Mouse (Mus musculus) MEL (cell line): ENCODE data around the gene Adamts18. TPM values are rescaled to one million over a fixed set of nuclear protein-coding genes. Genes with fewer than 3 reads are reported as not detected.

Experiments used
- DNase-seq: peaks from one replicate; pipeline ENCODE4 v3.0.0; 2011; ENCODE audit warnings: low read depth, low spot score
- H3K27ac ChIP-seq: 2 replicates; pipeline ENCODE4 v1.5.1; 2012; ENCODE audit warnings: low read depth, mild to moderate bottlenecking, control low read depth, low read length, moderate library complexity; ENCODE audit not compliant: control insufficient read depth
- H3K27me3 ChIP-seq, 2 experiments: fragments of 150-350 bp in 1 of 2; sonication (generic) in 1 of 2; 2 replicates each; pipeline ENCODE4 v1.6.1; 2012; ENCODE audit warnings: low read length in 2 of 2, mild to moderate bottlenecking in 2 of 2, improper control_type of control experiment in 1 of 2, moderate library complexity in 1 of 2; ENCODE audit not compliant: insufficient read depth in 2 of 2, control insufficient read depth in 1 of 2
- H3K36me3 ChIP-seq, 2 experiments: 2 replicates each; pipeline ENCODE4 v1.6.1; 2012 to 2014; ENCODE audit warnings: low read length in 2 of 2, improper control_type of control experiment in 1 of 2, inconsistent platforms in 1 of 2, mild to moderate bottlenecking in 1 of 2; ENCODE audit not compliant: insufficient read depth in 2 of 2, control insufficient read depth in 1 of 2
- H3K4me1 ChIP-seq, 2 experiments: fragments of 150-350 bp in 1 of 2; sonication (generic) in 1 of 2; 2 replicates each; pipeline ENCODE4 v1.6.1; 2012; ENCODE audit warnings: low read length in 2 of 2, improper control_type of control experiment in 1 of 2, mild to moderate bottlenecking in 1 of 2; ENCODE audit not compliant: insufficient read depth in 2 of 2, control insufficient read depth in 1 of 2
- H3K4me3 ChIP-seq, 2 experiments: fragments of 150-350 bp in 1 of 2; sonication (generic) in 1 of 2; 2 replicates each; pipeline ENCODE4 v1.5.1; 2012; ENCODE audit warnings: low read depth in 2 of 2, low read length in 2 of 2, mild to moderate bottlenecking in 2 of 2, moderate library complexity in 2 of 2, control low read depth in 1 of 2, improper control_type of control experiment in 1 of 2; ENCODE audit not compliant: control insufficient read depth in 1 of 2, insufficient read depth in 1 of 2
- H3K79me2 ChIP-seq: 2 replicates; pipeline ENCODE4 v1.6.1; 2012; ENCODE audit warnings: mild to moderate bottlenecking, low read length, moderate library complexity; ENCODE audit not compliant: control insufficient read depth, poor library complexity, insufficient read depth
- H3K9ac ChIP-seq: 2 replicates; pipeline ENCODE4 v1.6.1; 2012; ENCODE audit warnings: low read depth, mild to moderate bottlenecking, control low read depth, low read length, moderate library complexity; ENCODE audit not compliant: control insufficient read depth, poor library complexity, severe bottlenecking
- H3K9me3 ChIP-seq: fragments of 150-350 bp; sonication (generic); replicated peaks from 2 replicates; pipeline ENCODE4 v1.6.1; 2012; ENCODE audit warnings: mild to moderate bottlenecking, low read length, improper control_type of control experiment, moderate library complexity; ENCODE audit not compliant: insufficient read depth
- CHD2 ChIP-seq: IDR thresholded peaks from 2 replicates; pipeline ENCODE4 v1.6.1; 2011; ENCODE audit warnings: low read length, improper control_type of control experiment
- CTCF ChIP-seq, 3 experiments: IDR thresholded peaks in 2 of 3; conservative IDR thresholded peaks in 1 of 3; 2 replicates each; pipeline ENCODE4 v1.5.1; 2011 to 2012; ENCODE audit warnings: low read length in 3 of 3, low read depth in 2 of 3, mild to moderate bottlenecking in 2 of 3, improper control_type of control experiment in 1 of 3, inconsistent platforms in 1 of 3, mixed read lengths in 1 of 3, moderate library complexity in 1 of 3; ENCODE audit not compliant: control insufficient read depth in 1 of 3, insufficient read depth in 1 of 3, poor library complexity in 1 of 3, severe bottlenecking in 1 of 3
- E2F4 ChIP-seq: IDR thresholded peaks from 2 replicates; pipeline ENCODE4 v1.6.1; 2011; ENCODE audit warnings: low read depth, low read length, improper control_type of control experiment, borderline replicate concordance
- GATA1 ChIP-seq: IDR thresholded peaks from 2 replicates; pipeline ENCODE4 v1.6.1; 2011; ENCODE audit warnings: low read depth, low read length, improper control_type of control experiment
- KAT2A ChIP-seq: conservative IDR thresholded peaks from 2 replicates; pipeline ENCODE4 v1.6.1; 2012; ENCODE audit warnings: low read depth, low read length, improper control_type of control experiment, inconsistent platforms
- MEF2A ChIP-seq: IDR thresholded peaks from 2 replicates; pipeline ENCODE4 v1.6.1; 2014; ENCODE audit warnings: low read depth, mild to moderate bottlenecking, inconsistent platforms, low read length, improper control_type of control experiment; ENCODE audit not compliant: poor library complexity, insufficient replicate concordance, severe bottlenecking; ENCODE audit errors: extremely low read depth
- MYC ChIP-seq: IDR thresholded peaks from 2 replicates; pipeline ENCODE4 v1.6.1; 2011; ENCODE audit warnings: low read depth, mild to moderate bottlenecking, low read length, improper control_type of control experiment, moderate library complexity
- NELFE ChIP-seq: IDR thresholded peaks from 2 replicates; pipeline ENCODE4 v1.6.1; 2011; ENCODE audit warnings: low read depth, low read length, improper control_type of control experiment
- POLR2A ChIP-seq, 2 experiments: IDR thresholded peaks; 2 replicates each; pipeline ENCODE4 v1.6.1; 2011 to 2012; ENCODE audit warnings: low read length in 2 of 2, mild to moderate bottlenecking in 2 of 2, control low read depth in 1 of 2, improper control_type of control experiment in 1 of 2, low read depth in 1 of 2, moderate library complexity in 1 of 2; ENCODE audit not compliant: control insufficient read depth in 1 of 2, insufficient read depth in 1 of 2, poor library complexity in 1 of 2
- POLR2AphosphoS2 ChIP-seq: IDR thresholded peaks from 2 replicates; pipeline ENCODE4 v1.6.1; 2011; ENCODE audit warnings: low read length, improper control_type of control experiment
- RAD21 ChIP-seq: IDR thresholded peaks from 2 replicates; pipeline ENCODE4 v1.6.1; 2011; ENCODE audit warnings: mild to moderate bottlenecking, low read depth, low read length, improper control_type of control experiment
- RCOR1 ChIP-seq: IDR thresholded peaks from 2 replicates; pipeline ENCODE4 v1.6.1; 2012; ENCODE audit warnings: low read depth, mild to moderate bottlenecking, inconsistent platforms, low read length, improper control_type of control experiment
- UBTF ChIP-seq: IDR thresholded peaks from 2 replicates; pipeline ENCODE4 v1.6.1; 2012; ENCODE audit warnings: low read depth, mild to moderate bottlenecking, inconsistent platforms, low read length, improper control_type of control experiment, moderate library complexity, borderline replicate concordance; ENCODE audit not compliant: insufficient read depth
- USF2 ChIP-seq, 2 experiments: IDR thresholded peaks; 2 replicates each; pipeline ENCODE4 v1.6.1; 2011 to 2012; ENCODE audit warnings: improper control_type of control experiment in 2 of 2, low read length in 2 of 2, borderline replicate concordance in 1 of 2, inconsistent platforms in 1 of 2, low read depth in 1 of 2, mild to moderate bottlenecking in 1 of 2; ENCODE audit not compliant: insufficient read depth in 1 of 2
- ZC3H11A ChIP-seq: IDR thresholded peaks from 2 replicates; pipeline ENCODE4 v1.6.1; 2012; ENCODE audit warnings: low read depth, mild to moderate bottlenecking, inconsistent platforms, low read length, improper control_type of control experiment
- ZKSCAN1 ChIP-seq: IDR thresholded peaks from 2 replicates; pipeline ENCODE4 v1.6.1; 2012; ENCODE audit warnings: low read depth, mild to moderate bottlenecking, inconsistent platforms, low read length, improper control_type of control experiment, moderate library complexity
- ZMIZ1 ChIP-seq: IDR thresholded peaks from 2 replicates; pipeline ENCODE4 v1.6.1; 2012; ENCODE audit warnings: low read depth, mild to moderate bottlenecking, inconsistent platforms, low read length, improper control_type of control experiment, moderate library complexity
- polyA plus RNA-seq, 2 experiments: library from polyadenylated mRNA; stranded (reverse) in 1 of 2; unstranded in 1 of 2; fragments of >175 nt in 1 of 2; fragments of >200 nt in 1 of 2; gene quantifications; 2 replicates each; pipeline versions ENCODE4 v1.2.1 to v1.2.4; 2012; ENCODE audit warnings: low replicate concordance in 2 of 2, low read depth in 1 of 2; ENCODE audit not compliant: insufficient read length in 2 of 2, insufficient read depth in 1 of 2, missing spikeins in 1 of 2
- total RNA-seq: library from RNA; depleted of rRNA; stranded (reverse); fragments of 300-350 nt; gene quantifications from 2 replicates; pipeline ENCODE4 v1.2.3, GENCODE M21; 2012

The Adamts18 gene
- total and polyA plus RNA-seq, 3 experiments = not detected

DNA sequence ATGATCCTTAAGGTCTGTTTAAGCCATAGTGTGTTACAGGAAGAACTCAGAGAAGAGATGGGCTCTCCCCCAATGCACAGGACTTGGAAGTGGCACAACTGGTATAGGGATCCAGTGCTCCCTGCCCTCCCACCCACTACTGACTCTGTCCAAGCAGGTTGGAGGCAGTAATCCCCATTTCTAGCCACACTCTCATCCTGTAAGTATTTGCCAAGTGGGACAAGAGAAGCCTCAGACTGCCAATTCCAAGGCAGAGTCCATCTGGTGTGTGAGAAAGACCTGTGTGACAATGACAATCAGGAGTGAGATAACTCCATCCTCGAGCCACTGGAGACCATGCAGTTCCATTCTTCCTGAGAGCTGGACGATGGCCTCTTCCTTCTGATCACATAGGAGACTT lies 36.6 kb upstream of the Adamts18 start:
- no peaks in the 10 kb centered on the region for H3K36me3 ChIP-seq
- no peak for TF ChIP-seq ZMIZ1
- no peak for TF ChIP-seq USF2 (IDR thresholded peaks at IDR 0.05; ENCODE audit: borderline replicate concordance in 1 of 2, insufficient read depth in 1 of 2, low read depth in 1 of 2, low read length in 2 of 2)
- no peak for TF ChIP-seq RCOR1
- no peak for TF ChIP-seq MEF2A
- TF ChIP-seq CHD2 = no peak
- TF ChIP-seq KAT2A = no peak
- TF ChIP-seq GATA1 = no peak
- TF ChIP-seq CTCF (IDR thresholded peaks at IDR 0.05 in 2 of 3, conservative IDR thresholded peaks at IDR 0.05 in 1 of 3; ENCODE audit: control insufficient read depth in 1 of 3, insufficient read depth in 1 of 3, low read depth in 2 of 3, low read length in 3 of 3, poor library complexity in 1 of 3, severe bottlenecking in 1 of 3) = no peak
- TF ChIP-seq POLR2AphosphoS2 = no peak
- no peak for DNase-seq
- no peak overlapping the region for H3K4me3 ChIP-seq
- H3K79me2 ChIP-seq = no peaks in the 10 kb centered on the region
- no peaks in the 10 kb centered on the region for H3K9me3 ChIP-seq
- no peak overlapping the region for H3K9ac ChIP-seq
- H3K27me3 ChIP-seq = no peaks in the 10 kb centered on the region
- H3K4me1 ChIP-seq = no peaks in the 10 kb centered on the region
- no peak overlapping the region for H3K27ac ChIP-seq

DNA sequence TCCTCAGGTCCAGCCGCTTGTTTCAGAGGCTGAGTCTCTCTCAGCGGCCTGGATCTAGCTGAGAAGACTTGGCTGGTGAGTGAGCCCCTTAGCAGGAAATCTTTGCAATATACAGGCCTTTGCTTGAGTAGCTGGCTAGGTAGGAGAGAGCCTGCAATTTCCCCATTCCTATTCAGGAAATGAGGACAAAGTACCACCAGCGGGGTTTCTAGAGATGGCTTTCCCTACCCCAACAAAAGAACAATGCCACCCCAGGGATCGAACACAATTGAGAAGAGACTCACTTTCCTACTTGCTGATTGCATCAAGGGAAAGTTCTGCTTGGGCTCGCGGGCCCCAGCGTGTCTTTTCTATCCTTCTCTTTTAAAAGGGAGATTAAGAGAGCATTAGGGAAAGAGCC lies 35.5 kb upstream of the Adamts18 start:
- H3K9me3 ChIP-seq = no peaks in the 10 kb centered on the region
- H3K36me3 ChIP-seq = no peaks in the 10 kb centered on the region
- H3K27me3 ChIP-seq = no peaks in the 10 kb centered on the region
- no peaks in the 10 kb centered on the region for H3K4me1 ChIP-seq
- no peak overlapping the region for H3K27ac ChIP-seq
- no peaks in the 10 kb centered on the region for H3K79me2 ChIP-seq
- no peak overlapping the region for H3K9ac ChIP-seq
- TF ChIP-seq NELFE = no peak
- no peak for TF ChIP-seq RCOR1
- no peak for TF ChIP-seq POLR2A (IDR thresholded peaks at IDR 0.05; ENCODE audit: control insufficient read depth in 1 of 2, insufficient read depth in 1 of 2, low read depth in 1 of 2, low read length in 2 of 2, poor library complexity in 1 of 2)
- TF ChIP-seq ZC3H11A = no peak
- no peak for TF ChIP-seq CHD2
- no peak for TF ChIP-seq UBTF
- no peak for TF ChIP-seq ZKSCAN1
- TF ChIP-seq ZMIZ1 = no peak
- no peak for TF ChIP-seq MYC
- TF ChIP-seq RAD21 = no peak
- no peak for TF ChIP-seq KAT2A
- TF ChIP-seq E2F4 = no peak
- H3K4me3 ChIP-seq = no peak overlapping the region
- no peak for DNase-seq
